Mouse (Mus musculus) intestine, postnatal 0 days (tissue): ENCODE measurements around the gene Fam83d. TPM values are rescaled to one million over a fixed set of nuclear protein-coding genes. Genes with fewer than 3 reads are reported as not detected.

Source experiments
- ATAC-seq: fragments of 200-750 bp; cut with Nextera tagmentation; 2 replicates; pipeline ENCODE4 v1.8.0; 2017; ENCODE audit warnings: mild to moderate bottlenecking, moderate TSS enrichment, moderate library complexity
- H3K27ac ChIP-seq: fragments of 300-500 bp; sonication (generic); 2 replicates; pipeline ENCODE4 v1.5.1; 2014; ENCODE audit warnings: mild to moderate bottlenecking, low read depth, low read length, moderate library complexity
- H3K27me3 ChIP-seq: fragments of 300-500 bp; sonication (generic); replicated peaks from 2 replicates; pipeline ENCODE4 v1.6.1; 2014; ENCODE audit warnings: low read length, mixed read lengths; ENCODE audit not compliant: control insufficient read depth, insufficient read depth
- H3K36me3 ChIP-seq: fragments of 300-500 bp; sonication (generic); 2 replicates; pipeline ENCODE4 v1.6.1; 2014; ENCODE audit warnings: mild to moderate bottlenecking, moderate library complexity; ENCODE audit not compliant: control insufficient read depth, insufficient read depth
- H3K4me1 ChIP-seq: fragments of 300-500 bp; sonication (generic); replicated peaks from 2 replicates; pipeline ENCODE4 v1.6.1; 2014; ENCODE audit warnings: antibody characterized with exemption, low read length, mixed read lengths; ENCODE audit not compliant: control insufficient read depth, insufficient read depth
- H3K4me2 ChIP-seq: fragments of 300-500 bp; sonication (generic); replicated peaks from 2 replicates; pipeline ENCODE4 v1.6.1; 2014; ENCODE audit warnings: low read depth, mild to moderate bottlenecking, moderate library complexity
- H3K4me3 ChIP-seq: fragments of 300-500 bp; sonication (generic); 2 replicates; pipeline ENCODE4 v1.5.1; 2014; ENCODE audit warnings: low read depth, low read length
- H3K9ac ChIP-seq: fragments of 300-500 bp; sonication (generic); 2 replicates; pipeline ENCODE4 v1.6.1; 2014; ENCODE audit warnings: mild to moderate bottlenecking, low read depth, low read length
- H3K9me3 ChIP-seq: fragments of 300-500 bp; sonication (generic); 2 replicates; pipeline ENCODE4 v1.6.1; 2016; ENCODE audit warnings: mixed run types; ENCODE audit not compliant: control insufficient read depth
- CTCF ChIP-seq: sonication (generic); IDR thresholded peaks from 2 replicates; pipeline ENCODE4 v1.5.1; 2016; ENCODE audit warnings: low read depth, mild to moderate bottlenecking, control low read depth, antibody characterized with exemption, moderate library complexity
- WGBS: fragments of 180-500 bp; shearing (Covaris S2); extraction: QIAGEN DNeasy Blood & Tissue Kit; methylation state at CpG from one replicate; pipeline ENCODE4 v1.1.7; 2014; 5-methylcytosine and 5-hydroxymethylcytosine counted together
- polyA plus RNA-seq: library from polyadenylated mRNA; unstranded; fragments of >200 nt; fragmentation: Nextera tagmentation; extraction: Ambion mirVana; gene quantifications from 2 replicates; pipeline ENCODE4 v1.2.1, GENCODE M21; 2015

The Fam83d gene
- polyA plus RNA-seq, 1 experiment from 2014 or later, result 15.0 TPM

GRCm38 (mm10) chr2:158723806-158724205 lies 44.1 kb upstream of the Fam83d start:
- no peak overlapping the region for H3K4me3 ChIP-seq
- no peaks in the 10 kb centered on the region for H3K9me3 ChIP-seq
- WGBS, result 19% methylated on average over 6 of the region's 6 CpGs
- no peak for TF ChIP-seq CTCF
- ATAC-seq, result no peak
- no peaks in the 10 kb centered on the region for H3K4me1 ChIP-seq
- H3K27me3 ChIP-seq, result no peaks in the 10 kb centered on the region
- H3K36me3 ChIP-seq, result no peaks in the 10 kb centered on the region
- no peak overlapping the region for H3K4me2 ChIP-seq
- no peak overlapping the region for H3K9ac ChIP-seq
- no peak overlapping the region for H3K27ac ChIP-seq

GRCm38 (mm10) chr2:158726252-158726651 lies 41.6 kb upstream of the Fam83d start:
- ATAC-seq, result no peak
- Histone ChIP-seq H3K4me3 (no peak overlapping the region), H3K9me3 (no peaks in the 10 kb centered on the region), H3K4me2 (no peak overlapping the region), H3K27me3 (no peaks in the 10 kb centered on the region), H3K27ac (no peak overlapping the region), H3K9ac (no peak overlapping the region), H3K4me1 (no peaks in the 10 kb centered on the region), H3K36me3 (no peaks in the 10 kb centered on the region)
- WGBS, result 69% methylated on average over 6 of the region's 6 CpGs
- TF ChIP-seq CTCF, result peak; percentile 43; the same call in 1 of the 2 replicates

GRCm38 (mm10) chr2:158728061-158728815 lies 39.7 kb upstream of the Fam83d start:
- no peak for TF ChIP-seq CTCF
- Histone ChIP-seq H3K4me3 (no peak overlapping the region), H3K9me3 (no peaks in the 10 kb centered on the region), H3K27me3 (no peaks in the 10 kb centered on the region), H3K9ac (no peak overlapping the region), H3K4me1 (no peaks in the 10 kb centered on the region), H3K27ac (no peak overlapping the region), H3K36me3 (no peaks in the 10 kb centered on the region), H3K4me2 (no peak overlapping the region)
- ATAC-seq, result no peak
- 41% methylated on average over 7 of the region's 7 CpGs for WGBS

GRCm38 (mm10) chr2:158730896-158731295 lies 37.0 kb upstream of the Fam83d start:
- 65% methylated on average over 3 of the region's 3 CpGs for WGBS
- no peak overlapping the region for H3K4me3 ChIP-seq
- H3K4me2 ChIP-seq, result no peak overlapping the region
- H3K27ac ChIP-seq, result no peak overlapping the region
- no peak overlapping the region for H3K9ac ChIP-seq
- H3K27me3 ChIP-seq, result no peaks in the 10 kb centered on the region
- no peaks in the 10 kb centered on the region for H3K36me3 ChIP-seq
- no peak for TF ChIP-seq CTCF
- no peaks in the 10 kb centered on the region for H3K4me1 ChIP-seq
- ATAC-seq, result no peak
- no peaks in the 10 kb centered on the region for H3K9me3 ChIP-seq

GRCm38 (mm10) chr2:158732521-158732920 lies 35.4 kb upstream of the Fam83d start:
- no peak for ATAC-seq
- WGBS, result 91% methylated on average over 9 of the region's 9 CpGs
- Histone ChIP-seq H3K36me3 (no peaks in the 10 kb centered on the region), H3K27me3 (no peaks in the 10 kb centered on the region), H3K4me2 (no peak overlapping the region), H3K4me1 (no peaks in the 10 kb centered on the region), H3K4me3 (no peak overlapping the region), H3K9me3 (no peaks in the 10 kb centered on the region), H3K9ac (no peak overlapping the region), H3K27ac (no peak overlapping the region)
- no peak for TF ChIP-seq CTCF

- no peaks in the 10 kb centered on the region for H3K27me3 ChIP-seq
- H3K4me2 ChIP-seq, result no peak overlapping the region
- no peaks in the 10 kb centered on the region for H3K36me3 ChIP-seq
- H3K4me3 ChIP-seq, result no peak overlapping the region
- no peaks in the 10 kb centered on the region for H3K4me1 ChIP-seq
- WGBS, result 63% methylated on average over 4 of the region's 4 CpGs
- H3K9ac ChIP-seq, result no peak overlapping the region
- no peak for ATAC-seq
- TF ChIP-seq CTCF, result no peak
- no peaks in the 10 kb centered on the region for H3K9me3 ChIP-seq
- H3K27ac ChIP-seq, result no peak overlapping the region
Measured at GRCm38 (mm10) chr2:158733136-158733535, 34.8 kb upstream of the Fam83d start.
